Mouse (Mus musculus): ENCODE data around the gene Spef1. TPM values are rescaled to one million over a fixed set of nuclear protein-coding genes. Genes with fewer than 3 reads are reported as not detected.

Spef1 gene
- polyA plus RNA-seq, 1 experiment from 2014 or later, result 1.3 TPM

GRCm38 (mm10) chr2:131223569-131223968, 36.5 kb upstream of the Spef1 start:
- peak overlapping the region; percentile 84 for H3K27ac ChIP-seq (ENCODE audit: low read depth, low read length)
- peak; percentile 99 for ATAC-seq (replicated peaks; ENCODE audit: low FRiP score)
- H3K36me3 ChIP-seq (ENCODE audit: control insufficient read depth, insufficient read depth, low read length), result no peaks in the 10 kb centered on the region
- H3K4me3 ChIP-seq (ENCODE audit: low read depth, low read length), result no peak overlapping the region
- H3K4me1 ChIP-seq (replicated peaks; ENCODE audit: control insufficient read depth, insufficient read depth, low read length), result peaks cover 30% of the 10 kb centered on the region
- H3K27me3 ChIP-seq (replicated peaks; ENCODE audit: control insufficient read depth, insufficient read depth, low read length), result no peaks in the 10 kb centered on the region
- H3K9me3 ChIP-seq (ENCODE audit: control insufficient read depth, low read length), result no peaks in the 10 kb centered on the region
- peak; percentile 57 for DNase-seq (ENCODE audit: low spot score)
- 48% methylated on average over 1 of the region's 1 CpGs for WGBS
- peak overlapping the region; percentile 23 for H3K4me2 ChIP-seq
- H3K9ac ChIP-seq (ENCODE audit: low read depth, low read length), result peak overlapping the region; percentile 31; the same call in 1 of the 2 replicates

GRCm38 (mm10) chr2:131222562-131222961, 35.5 kb upstream of the Spef1 start:
- Histone ChIP-seq H3K4me3 (ENCODE audit: low read depth, low read length) (no peak overlapping the region), H3K9ac (ENCODE audit: low read depth, low read length) (peak overlapping the region; percentile 17), H3K4me1 (replicated peaks; ENCODE audit: control insufficient read depth, insufficient read depth, low read length) (peaks cover 30% of the 10 kb centered on the region), H3K9me3 (ENCODE audit: control insufficient read depth, low read length) (no peaks in the 10 kb centered on the region), H3K27me3 (replicated peaks; ENCODE audit: control insufficient read depth, insufficient read depth, low read length) (no peaks in the 10 kb centered on the region), H3K4me2 (peak overlapping the region; percentile 50), H3K36me3 (ENCODE audit: control insufficient read depth, insufficient read depth, low read length) (no peaks in the 10 kb centered on the region), H3K27ac (ENCODE audit: low read depth, low read length) (peak overlapping the region; percentile 84)
- DNase-seq (ENCODE audit: low spot score), result no peak
- 0 out of 2 replicates have a peak, but pooled peaks have one; percentile 37 for ATAC-seq (replicated peaks; ENCODE audit: low FRiP score)
- WGBS, result 28% methylated on average over 5 of the region's 5 CpGs

- WGBS, result 53% methylated on average over 3 of the region's 3 CpGs
- Histone ChIP-seq H3K4me1 (replicated peaks; ENCODE audit: control insufficient read depth, insufficient read depth, low read length) (peaks cover 27% of the 10 kb centered on the region), H3K4me2 (peak overlapping the region; percentile 50; the same call in 1 of the 2 replicates), H3K9me3 (ENCODE audit: control insufficient read depth, low read length) (no peaks in the 10 kb centered on the region), H3K27ac (ENCODE audit: low read depth, low read length) (no peak overlapping the region; the same call in 1 of the 2 replicates), H3K9ac (ENCODE audit: low read depth, low read length) (peak overlapping the region; percentile 17; the same call in 1 of the 2 replicates), H3K4me3 (ENCODE audit: low read depth, low read length) (no peak overlapping the region), H3K27me3 (replicated peaks; ENCODE audit: control insufficient read depth, insufficient read depth, low read length) (no peaks in the 10 kb centered on the region), H3K36me3 (ENCODE audit: control insufficient read depth, insufficient read depth, low read length) (no peaks in the 10 kb centered on the region)
- DNase-seq (ENCODE audit: low spot score) (no peak), ATAC-seq (replicated peaks; ENCODE audit: low FRiP score) (no peak)
These were observed 34.9 kb upstream of the Spef1 start for GRCm38 (mm10) chr2:131221853-131222515.

GRCm38 (mm10) chr2:131220030-131220429, 32.9 kb upstream of the Spef1 start:
- no peak overlapping the region for H3K4me2 ChIP-seq
- H3K9ac ChIP-seq (ENCODE audit: low read depth, low read length), result no peak overlapping the region
- 56% methylated on average over 4 of the region's 4 CpGs for WGBS
- H3K27ac ChIP-seq (ENCODE audit: low read depth, low read length), result no peak overlapping the region
- no peak overlapping the region for H3K4me3 ChIP-seq (ENCODE audit: low read depth, low read length)
- H3K27me3 ChIP-seq (replicated peaks; ENCODE audit: control insufficient read depth, insufficient read depth, low read length), result no peaks in the 10 kb centered on the region
- peaks cover 27% of the 10 kb centered on the region for H3K4me1 ChIP-seq (replicated peaks; ENCODE audit: control insufficient read depth, insufficient read depth, low read length)
- no peaks in the 10 kb centered on the region for H3K9me3 ChIP-seq (ENCODE audit: control insufficient read depth, low read length)
- no peak for ATAC-seq (replicated peaks; ENCODE audit: low FRiP score)
- no peaks in the 10 kb centered on the region for H3K36me3 ChIP-seq (ENCODE audit: control insufficient read depth, insufficient read depth, low read length)
- DNase-seq (ENCODE audit: low spot score), result no peak

- WGBS, result 87% methylated on average over 7 of the region's 7 CpGs
- no peak overlapping the region for H3K4me2 ChIP-seq
- peaks cover 24% of the 10 kb centered on the region for H3K4me1 ChIP-seq (replicated peaks; ENCODE audit: control insufficient read depth, insufficient read depth, low read length)
- no peak overlapping the region for H3K9ac ChIP-seq (ENCODE audit: low read depth, low read length)
- ATAC-seq (replicated peaks; ENCODE audit: low FRiP score) (no peak), DNase-seq (ENCODE audit: low spot score) (no peak)
- H3K27me3 ChIP-seq (replicated peaks; ENCODE audit: control insufficient read depth, insufficient read depth, low read length), result no peaks in the 10 kb centered on the region
- no peak overlapping the region for H3K4me3 ChIP-seq (ENCODE audit: low read depth, low read length)
- no peak overlapping the region for H3K27ac ChIP-seq (ENCODE audit: low read depth, low read length)
- H3K9me3 ChIP-seq (ENCODE audit: control insufficient read depth, low read length), result no peaks in the 10 kb centered on the region
- H3K36me3 ChIP-seq (ENCODE audit: control insufficient read depth, insufficient read depth, low read length), result no peaks in the 10 kb centered on the region
These were observed 29.1 kb upstream of the Spef1 start for GRCm38 (mm10) chr2:131215941-131216858.

- no peak for DNase-seq (ENCODE audit: low spot score)
- H3K36me3 ChIP-seq (ENCODE audit: control insufficient read depth, insufficient read depth, low read length), result no peaks in the 10 kb centered on the region
- no peak overlapping the region for H3K4me3 ChIP-seq (ENCODE audit: low read depth, low read length)
- peaks cover 39% of the 10 kb centered on the region for H3K4me1 ChIP-seq (replicated peaks; ENCODE audit: control insufficient read depth, insufficient read depth, low read length)
- no peaks in the 10 kb centered on the region for H3K9me3 ChIP-seq (ENCODE audit: control insufficient read depth, low read length)
- H3K9ac ChIP-seq (ENCODE audit: low read depth, low read length), result peak overlapping the region; percentile 51
- peak; percentile 72 for ATAC-seq (replicated peaks; ENCODE audit: low FRiP score)
- WGBS, result 63% methylated on average over 7 of the region's 7 CpGs
- peak overlapping the region; percentile 70 for H3K27ac ChIP-seq (ENCODE audit: low read depth, low read length)
- no peaks in the 10 kb centered on the region for H3K27me3 ChIP-seq (replicated peaks; ENCODE audit: control insufficient read depth, insufficient read depth, low read length)
- H3K4me2 ChIP-seq, result peak overlapping the region; percentile 44
These were observed 26.7 kb upstream of the Spef1 start for GRCm38 (mm10) chr2:131213773-131214172.

- H3K36me3 ChIP-seq (ENCODE audit: control insufficient read depth, insufficient read depth, low read length), result no peaks in the 10 kb centered on the region
- H3K27me3 ChIP-seq (replicated peaks; ENCODE audit: control insufficient read depth, insufficient read depth, low read length), result no peaks in the 10 kb centered on the region
- peaks cover 53% of the 10 kb centered on the region for H3K4me1 ChIP-seq (replicated peaks; ENCODE audit: control insufficient read depth, insufficient read depth, low read length)
- 63% methylated on average over 9 of the region's 9 CpGs for WGBS
- H3K4me3 ChIP-seq (ENCODE audit: low read depth, low read length), result peak overlapping the region; percentile 67
- H3K9ac ChIP-seq (ENCODE audit: low read depth, low read length), result peak overlapping the region; percentile 60
- peak overlapping the region; percentile 88 for H3K4me2 ChIP-seq
- no peak for ATAC-seq (replicated peaks; ENCODE audit: low FRiP score)
- H3K27ac ChIP-seq (ENCODE audit: low read depth, low read length), result peak overlapping the region; percentile 67; the same call in 1 of the 2 replicates
- DNase-seq (ENCODE audit: low spot score), result no peak
- H3K9me3 ChIP-seq (ENCODE audit: control insufficient read depth, low read length), result no peaks in the 10 kb centered on the region
These were observed 24.0 kb upstream of the Spef1 start for GRCm38 (mm10) chr2:131211026-131211615.

- H3K9ac ChIP-seq (ENCODE audit: low read depth, low read length), result peak overlapping the region; percentile 60
- peak overlapping the region; percentile 88 for H3K4me2 ChIP-seq
- no peaks in the 10 kb centered on the region for H3K9me3 ChIP-seq (ENCODE audit: control insufficient read depth, low read length)
- DNase-seq (ENCODE audit: low spot score) (peak; percentile 96), ATAC-seq (replicated peaks; ENCODE audit: low FRiP score) (peak; percentile 83)
- peak overlapping the region; percentile 67 for H3K4me3 ChIP-seq (ENCODE audit: low read depth, low read length)
- no peaks in the 10 kb centered on the region for H3K27me3 ChIP-seq (replicated peaks; ENCODE audit: control insufficient read depth, insufficient read depth, low read length)
- H3K4me1 ChIP-seq (replicated peaks; ENCODE audit: control insufficient read depth, insufficient read depth, low read length), result peaks cover 60% of the 10 kb centered on the region
- WGBS, result 1% methylated on average over 50 of the region's 50 CpGs
- no peaks in the 10 kb centered on the region for H3K36me3 ChIP-seq (ENCODE audit: control insufficient read depth, insufficient read depth, low read length)
- peak overlapping the region; percentile 67 for H3K27ac ChIP-seq (ENCODE audit: low read depth, low read length)
These were observed 23.1 kb upstream of the Spef1 start for GRCm38 (mm10) chr2:131209969-131210792.
